Mouse (Mus musculus): ENCODE measurements around the gene Gm5936.
"Not testable (repeated sequence)": the region's sequence is repeated elsewhere in the genome, so short reads cannot be mapped to it uniquely, and the experiment has no call there.

The Gm5936 gene

DNA sequence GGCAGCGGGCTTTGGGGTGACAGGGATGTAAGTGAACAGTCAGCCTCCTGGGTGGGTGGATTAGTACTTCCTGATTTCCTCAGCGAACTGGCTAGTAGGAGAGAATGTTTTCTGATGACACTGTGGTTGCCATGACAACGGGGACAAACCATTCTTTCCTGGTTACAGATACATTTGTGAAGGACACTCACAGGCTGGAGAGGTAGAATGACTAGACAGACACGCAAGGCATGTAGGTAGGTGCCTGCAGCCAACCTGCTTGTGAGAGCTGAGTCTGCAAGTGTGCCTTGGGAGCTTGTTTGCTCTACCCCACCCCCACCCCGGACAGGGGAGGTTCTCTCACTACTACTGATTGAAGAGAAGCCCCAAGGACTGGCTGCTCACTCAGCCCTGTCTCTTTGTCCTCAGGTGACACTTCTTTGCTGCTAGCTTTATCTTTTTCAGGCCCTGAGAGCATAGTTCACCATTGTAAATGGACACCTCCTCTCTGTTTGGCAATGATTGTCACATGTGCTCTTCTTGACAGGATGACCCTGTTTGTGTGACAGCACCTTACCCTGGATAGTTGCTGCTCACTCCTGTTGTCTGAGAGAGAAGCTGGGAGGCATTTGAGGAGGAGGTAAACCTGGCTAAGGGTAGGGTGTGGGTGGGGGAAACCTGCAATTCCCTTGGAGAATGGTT is at the start of gene Gm5936:
Gm5936 (plus strand) TSS at position 355 of the 681 bp plus-strand sequence.
- not testable (repeated sequence) for DNase-seq

DNA sequence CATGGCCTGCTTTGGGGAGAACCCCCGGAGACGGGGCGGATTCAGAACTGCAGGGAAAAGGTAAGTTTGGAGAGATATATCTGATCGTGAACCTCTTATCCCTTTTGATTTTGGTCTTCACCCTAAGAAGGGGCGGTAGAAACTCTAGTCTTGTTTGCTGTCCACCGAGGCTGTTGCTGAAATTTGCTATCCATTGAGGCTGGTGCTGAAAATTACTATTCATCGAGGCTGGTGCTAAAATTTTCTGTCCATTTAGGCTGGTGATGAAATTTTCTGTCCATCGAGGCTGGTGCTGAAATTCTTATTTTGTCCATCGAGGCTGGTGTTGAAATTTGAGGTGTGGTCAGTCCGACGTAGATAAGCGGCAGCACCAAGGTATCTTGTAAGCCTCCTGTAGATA is 19.1 kb downstream of the Gm5936 start:
- DNase-seq: not testable (repeated sequence)

DNA sequence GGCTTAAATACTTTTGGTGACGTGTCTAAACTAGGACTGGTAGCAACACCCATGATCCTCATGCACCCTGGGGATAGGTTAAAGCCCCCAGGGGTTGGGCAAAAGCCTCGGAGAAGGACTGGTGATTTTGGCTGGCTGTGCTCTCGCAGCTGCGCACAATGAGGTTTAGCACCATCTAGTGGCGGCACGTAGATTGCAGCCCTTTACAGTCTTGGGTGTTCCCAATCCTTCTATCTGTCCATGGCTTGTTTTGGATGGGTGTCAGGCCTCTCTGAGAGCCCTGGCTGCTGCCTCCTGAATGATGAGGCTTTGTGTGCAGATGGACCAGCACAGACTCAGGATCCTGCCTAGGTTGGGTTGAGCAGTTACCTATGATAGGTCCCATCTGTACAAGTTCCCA is 43.1 kb downstream of the Gm5936 start:
- DNase-seq: peak; percentile 13
